In genomic region chr10:11344536-11345468, GRCm38 (mm10) we compare ENCODE assay signal across 8 mouse cellular contexts. TPM values are rescaled to one million over a fixed set of nuclear protein-coding genes. Genes with fewer than 3 reads are reported as not detected.
DNase-seq lines count a peak whose midpoint lies in the region; ATAC-seq and TF ChIP-seq lines count a peak whose summit lies in the region.
"Had no signal": no experiment of that assay in that cellular context is flagged by ENCODE, and none has a peak within 500 bp of the region (broad histone marks: within the 10 kb centered on the region; RNA-seq: fewer than 3 reads in every experiment).

No protein-coding gene starts in this region.

- H3K36me3 ChIP-seq in limb, embryonic 13.5 days, result no peaks in the 10 kb centered on the region
- H3K36me3 ChIP-seq in limb, embryonic 10.5 days, result no peaks in the 10 kb centered on the region

- peaks cover 4% of the 10 kb centered on the region; the same call in 1 of the 2 replicates for H3K9me3 ChIP-seq in limb, embryonic 13.5 days
- no peaks in the 10 kb centered on the region for H3K9me3 ChIP-seq in limb, embryonic 10.5 days (replicated peaks)

- no peaks in the 10 kb centered on the region for H3K27me3 ChIP-seq in limb, embryonic 13.5 days
- no peaks in the 10 kb centered on the region for H3K27me3 ChIP-seq in limb, embryonic 10.5 days (ENCODE audit: low read depth, poor library complexity, severe bottlenecking)

- no peak overlapping the region for H3K27ac ChIP-seq in limb, embryonic 13.5 days
- H3K27ac ChIP-seq in limb, embryonic 10.5 days, result no peak overlapping the region
- no peak overlapping the region for H3K27ac ChIP-seq in cortical plate, adult 2 months (ENCODE audit: insufficient read depth, low read length)
- H3K27ac ChIP-seq: macrophage had no signal

- ATAC-seq in limb, embryonic 13.5 days (ENCODE audit: low FRiP score, low read depth), result no peak
- ATAC-seq in megakaryocyte progenitor cell, adult 5-6 weeks (replicated peaks; ENCODE audit: poor library complexity), result peak; percentile 30
- no peak for ATAC-seq in erythroid progenitor cell, adult 5-6 weeks (replicated peaks; ENCODE audit: low FRiP score, poor library complexity, severe bottlenecking)

- H3K9ac ChIP-seq in limb, embryonic 13.5 days, result no peak overlapping the region

- WGBS in limb, embryonic 13.5 days, result 82% methylated on average over 18 of the region's 18 CpGs
- 84% methylated on average over 18 of the region's 18 CpGs for WGBS in limb, embryonic 10.5 days

- H3K4me2 ChIP-seq in limb, embryonic 13.5 days (replicated peaks), result 0 out of 2 replicates have a peak overlapping the region, but pooled peaks have one; percentile 66

- no peak for TF ChIP-seq CTCF in cortical plate, adult 2 months (IDR thresholded peaks at IDR 0.05; ENCODE audit: extremely low read depth, insufficient read depth, low read length)

- no peak for DNase-seq in limb, embryonic 10.5 days (ENCODE audit: low spot score)
- DNase-seq in R1 (ENCODE audit: low read depth, low spot score), result peak; percentile 41
- DNase-seq in layer of hippocampus, adult 8-10 months (ENCODE audit: low spot score in 2 of 2), result no peak

- no peak overlapping the region for H3K4me3 ChIP-seq in limb, embryonic 13.5 days
- H3K4me3 ChIP-seq in limb, embryonic 10.5 days, result no peak overlapping the region
- H3K4me3 ChIP-seq in cortical plate, adult 2 months (ENCODE audit: insufficient read depth, low read length), result peak overlapping the region; percentile 39; the same call in 1 of the 2 replicates

- peaks cover 2% of the 10 kb centered on the region; the same call in 1 of the 2 replicates for H3K4me1 ChIP-seq in limb, embryonic 13.5 days
- H3K4me1 ChIP-seq in limb, embryonic 10.5 days, result peaks cover 2% of the 10 kb centered on the region; the same call in 1 of the 2 replicates
- peaks cover 3% of the 10 kb centered on the region for H3K4me1 ChIP-seq in cortical plate, adult 2 months (ENCODE audit: control insufficient read depth, insufficient read depth, low read length)

- no peak for TF ChIP-seq POLR2A in cortical plate, adult 2 months (IDR thresholded peaks at IDR 0.05; ENCODE audit: extremely low read depth, insufficient read depth, low read length)

RNA-seq across cellular contexts. Expression of gene Epm2a, which starts 1.6 kb away (rescaled TPM):
- polyA plus RNA-seq in limb, embryonic 13.5 days (2015; fragmentation: Nextera tagmentation; extraction: Ambion mirVana), result 0.37 and 0.40 TPM in 2 replicates
- 0.65 and 0.78 TPM in 2 replicates for polyA plus RNA-seq in limb, embryonic 10.5 days (2016; fragmentation: Nextera tagmentation; extraction: Ambion mirVana)
- 20.3 and 21.7 TPM in 2 replicates for polyA plus RNA-seq in cortical plate, adult 2 months (2012; rRNA removed)
- total RNA-seq in megakaryocyte progenitor cell, adult 5-6 weeks (2015), result 2.3 TPM in 2 replicates
- total RNA-seq in megakaryocyte progenitor cell, adult 5-6 weeks (2017), result 5.4 TPM in 2 replicates
- 10 to 100 TPM; 29.9 to 36.0 (median 31.1) TPM for total RNA-seq in layer of hippocampus, adult 8-10 months (2022)
- total RNA-seq in erythroid progenitor cell, adult 5-6 weeks (2015; ENCODE audit: low replicate concordance), result 0.42 and 1.1 TPM in 2 replicates
- 1.0 TPM in 1 of 2 replicates, not detected in the other for total RNA-seq in erythroid progenitor cell, adult 5-6 weeks (2017; ENCODE audit: low replicate concordance)

Comparison
In these comparisons a context has a peak if more than half of its experiments do, and no peak if none do; other contexts are left out.
1. RNA of gene Epm2a, which starts 1.6 kb away (total RNA-seq): 29.9 to 36.0 TPM in layer of hippocampus, adult 8-10 months; 2.3 to 5.4 TPM in megakaryocyte progenitor cell, adult 5-6 weeks and 0.42 to 1.1 TPM in erythroid progenitor cell, adult 5-6 weeks; every median in the first group is over 4 times any median in the second.